Mouse (Mus musculus): Measurements from ENCODE around the gene Taf1d. TPM values are rescaled to one million over a fixed set of nuclear protein-coding genes. Genes with fewer than 3 reads are reported as not detected.
"Not testable (repeated sequence)": the region's sequence is repeated elsewhere in the genome, so short reads cannot be mapped to it uniquely, and the experiment has no call there.

Gene Taf1d
- polyA plus RNA-seq, 1 experiment from 2014 or later: 44.0 TPM

DNA sequence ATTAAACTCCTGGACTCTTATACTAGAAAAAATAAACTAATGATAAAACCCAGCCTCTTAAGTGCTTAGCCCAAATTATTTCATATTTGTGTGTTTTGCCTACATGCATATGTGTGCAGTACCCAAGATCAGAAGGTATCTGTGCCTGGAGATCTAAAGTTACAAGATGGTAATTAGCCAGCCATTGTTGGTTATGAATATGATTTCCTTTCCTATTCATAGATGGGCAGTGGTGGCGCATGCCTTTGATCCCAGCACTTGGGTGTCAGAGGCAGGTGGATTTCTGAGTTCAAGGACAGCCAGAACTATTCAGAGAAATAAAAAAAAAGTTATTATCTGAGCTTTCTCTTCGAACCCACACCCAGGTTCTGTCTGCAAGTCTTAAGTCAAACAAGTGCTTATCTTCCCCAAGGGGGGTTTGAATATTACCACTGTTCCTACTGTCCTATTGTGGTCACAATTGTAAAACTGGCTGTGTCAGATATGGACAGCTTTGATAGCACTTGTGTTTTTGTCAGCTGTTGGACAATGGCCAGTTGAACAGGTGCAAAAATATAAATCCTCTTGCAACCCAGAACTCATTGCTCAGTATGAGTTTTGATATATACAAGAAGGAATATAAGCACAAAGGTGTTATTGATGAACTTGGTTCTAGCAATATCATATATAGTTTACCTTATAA lies 6.2 kb downstream of the Taf1d start:
- WGBS: 94% methylated on average over 2 of the region's 2 CpGs
- DNase-seq: no peak

DNA sequence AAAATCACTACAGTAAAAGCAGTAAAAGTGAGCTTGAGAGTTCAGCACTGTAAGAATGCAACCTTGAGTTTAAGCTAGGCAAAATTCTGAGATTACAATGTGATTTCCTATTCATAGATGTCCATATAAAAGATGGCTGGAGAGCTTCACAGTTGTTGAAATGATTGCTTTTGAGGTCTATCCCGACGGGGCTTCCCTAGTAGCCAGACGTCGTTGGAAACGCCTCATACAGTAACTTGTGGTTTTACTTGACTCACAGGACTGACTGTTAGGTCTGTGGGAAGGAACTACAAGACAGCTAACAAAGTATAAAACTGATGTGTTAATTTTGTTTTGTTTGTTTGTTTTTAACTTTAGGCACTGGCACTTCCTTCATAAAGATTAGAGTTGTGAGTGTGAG lies 7.6 kb downstream of the Taf1d start:
- Histone ChIP-seq H3K4me2 (ENCODE audit: low read length) (no peak overlapping the region), H3K36me3 (ENCODE audit: control insufficient read depth, insufficient read depth, low read length) (peaks cover 88% of the 10 kb centered on the region), H3K27me3 (ENCODE audit: control insufficient read depth, insufficient read depth, low read length) (no peaks in the 10 kb centered on the region), H3K9ac (replicated peaks; ENCODE audit: low read length) (no peak overlapping the region), H3K27ac (replicated peaks; ENCODE audit: low read depth, low read length) (no peak overlapping the region), H3K4me1 (ENCODE audit: control insufficient read depth, insufficient read depth, low read length) (peaks cover 7% of the 10 kb centered on the region; the same call in 1 of the 2 replicates), H3K4me3 (replicated peaks; ENCODE audit: low read depth, low read length) (no peak overlapping the region), H3K9me3 (ENCODE audit: control insufficient read depth, low read length) (no peaks in the 10 kb centered on the region)
- 93% methylated on average over 5 of the region's 5 CpGs for WGBS
- ATAC-seq (ENCODE audit: low FRiP score, low TSS enrichment): no peak
- no peak for DNase-seq

More for the DNA sequence above, 6.2 kb downstream of the Taf1d start:
- Histone ChIP-seq H3K36me3 (ENCODE audit: control insufficient read depth, insufficient read depth, low read length) (peaks cover 81% of the 10 kb centered on the region), H3K9me3 (ENCODE audit: control insufficient read depth, low read length) (no peaks in the 10 kb centered on the region), H3K9ac (replicated peaks; ENCODE audit: low read length) (no peak overlapping the region), H3K4me3 (replicated peaks; ENCODE audit: low read depth, low read length) (no peak overlapping the region), H3K4me2 (ENCODE audit: low read length) (no peak overlapping the region), H3K27ac (replicated peaks; ENCODE audit: low read depth, low read length) (no peak overlapping the region), H3K4me1 (ENCODE audit: control insufficient read depth, insufficient read depth, low read length) (peaks cover 18% of the 10 kb centered on the region), H3K27me3 (ENCODE audit: control insufficient read depth, insufficient read depth, low read length) (no peaks in the 10 kb centered on the region)
- ATAC-seq (ENCODE audit: low FRiP score, low TSS enrichment): no peak

DNA sequence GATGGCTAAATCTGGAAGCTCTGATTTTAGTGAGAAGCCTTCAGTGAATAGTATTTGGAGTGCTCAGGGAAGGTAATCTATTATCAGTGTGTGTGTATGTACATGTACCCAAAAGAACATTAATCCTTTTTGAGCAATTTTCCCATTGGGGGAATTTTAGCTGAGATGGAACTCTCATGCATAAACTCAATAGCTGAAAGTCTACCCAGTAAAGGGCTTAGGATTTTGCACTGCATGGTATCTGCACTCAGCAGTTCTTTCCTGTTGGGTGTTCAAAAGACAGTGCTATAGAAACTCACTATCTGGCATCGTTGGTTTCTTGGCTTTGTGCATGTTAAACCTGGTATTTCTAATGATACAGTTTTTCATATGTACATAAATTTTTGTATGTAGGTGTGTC lies 8.6 kb downstream of the Taf1d start:
- DNase-seq (no peak), ATAC-seq (ENCODE audit: low FRiP score, low TSS enrichment) (no peak)
- no peak overlapping the region for H3K4me3 ChIP-seq (replicated peaks; ENCODE audit: low read depth, low read length)
- no peak overlapping the region for H3K9ac ChIP-seq (replicated peaks; ENCODE audit: low read length)
- no peak overlapping the region for H3K4me2 ChIP-seq (ENCODE audit: low read length)
- no peaks in the 10 kb centered on the region for H3K27me3 ChIP-seq (ENCODE audit: control insufficient read depth, insufficient read depth, low read length)
- 98% methylated on average over 1 of the region's 1 CpGs for WGBS
- no peaks in the 10 kb centered on the region for H3K4me1 ChIP-seq (ENCODE audit: control insufficient read depth, insufficient read depth, low read length)
- H3K36me3 ChIP-seq (ENCODE audit: control insufficient read depth, insufficient read depth, low read length): peaks cover 79% of the 10 kb centered on the region
- no peak overlapping the region for H3K27ac ChIP-seq (replicated peaks; ENCODE audit: low read depth, low read length)
- no peaks in the 10 kb centered on the region for H3K9me3 ChIP-seq (ENCODE audit: control insufficient read depth, low read length)

DNA sequence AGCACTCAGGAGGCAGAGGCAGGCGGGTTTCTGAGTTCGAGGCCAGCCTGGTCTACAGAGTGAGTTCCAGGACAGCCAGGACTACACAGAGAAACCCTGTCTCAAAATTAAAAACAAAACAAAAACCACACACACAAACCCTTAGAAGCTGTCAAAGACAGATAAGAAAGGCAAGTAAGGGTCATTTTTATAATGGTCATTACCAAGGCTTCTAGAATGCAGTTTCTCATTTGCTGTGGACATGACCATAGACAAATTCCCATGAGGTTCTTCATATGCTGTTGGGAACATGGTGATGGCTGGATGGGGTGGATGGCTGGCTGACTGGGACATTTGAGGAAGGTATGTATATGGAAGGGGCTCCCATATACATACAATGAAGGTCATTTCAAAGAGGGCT lies 10.3 kb downstream of the Taf1d start:
- H3K4me1 ChIP-seq (ENCODE audit: control insufficient read depth, insufficient read depth, low read length); H3K4me2 ChIP-seq (ENCODE audit: low read length); DNase-seq; H3K9me3 ChIP-seq (ENCODE audit: control insufficient read depth, low read length); ATAC-seq (ENCODE audit: low FRiP score, low TSS enrichment); H3K27ac ChIP-seq (replicated peaks; ENCODE audit: low read depth, low read length); H3K4me3 ChIP-seq (replicated peaks; ENCODE audit: low read depth, low read length); H3K9ac ChIP-seq (replicated peaks; ENCODE audit: low read length); H3K27me3 ChIP-seq (ENCODE audit: control insufficient read depth, insufficient read depth, low read length): not testable (repeated sequence)
- peaks cover 68% of the 10 kb centered on the region for H3K36me3 ChIP-seq (ENCODE audit: control insufficient read depth, insufficient read depth, low read length)
- 96% methylated on average over 2 of the region's 2 CpGs for WGBS

DNA sequence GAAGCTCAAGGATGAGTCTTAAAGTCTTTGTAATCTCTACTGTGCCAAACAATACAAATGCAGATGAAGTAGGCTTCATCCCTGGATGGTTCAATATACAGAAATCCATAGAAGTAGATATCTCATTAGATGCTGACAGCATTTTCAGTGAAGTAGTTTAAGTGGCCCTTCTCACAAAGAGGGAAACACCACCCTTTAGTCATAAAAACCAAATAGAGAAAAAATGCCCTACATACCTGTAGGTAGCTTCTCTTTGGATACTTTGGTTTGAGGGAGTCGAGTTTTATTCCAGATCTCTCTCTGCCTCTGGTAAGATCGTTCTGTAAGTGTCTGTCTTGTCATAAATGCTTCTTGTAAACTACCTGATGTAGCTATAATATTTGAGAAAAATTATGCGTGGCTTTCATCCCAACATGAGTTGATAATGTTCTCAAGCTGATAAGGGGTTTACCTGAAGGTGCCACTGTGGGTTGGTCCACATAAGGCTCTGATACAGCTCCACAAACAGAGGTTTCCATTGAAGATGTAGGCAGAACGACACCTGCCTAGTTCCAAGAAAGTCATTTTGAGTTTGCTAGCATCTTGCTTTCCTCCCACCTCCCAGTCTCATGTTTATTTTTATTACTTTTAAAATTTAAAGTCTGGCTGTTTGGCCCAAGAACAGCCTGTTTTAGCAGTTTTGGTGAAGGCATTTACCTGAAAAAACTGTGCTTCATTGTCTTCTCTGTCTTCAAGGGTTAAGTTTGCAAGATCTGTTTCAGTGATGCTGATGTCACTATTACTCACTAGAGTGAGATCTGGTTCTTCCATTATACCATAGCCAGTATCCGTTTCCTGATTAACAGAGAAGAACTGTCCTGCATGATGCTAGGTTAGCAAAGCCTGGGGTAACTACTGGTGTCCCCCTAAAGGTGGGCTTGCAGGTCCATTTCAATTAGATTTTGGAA lies 11.5 kb downstream of the Taf1d start:
- H3K4me2 ChIP-seq (ENCODE audit: low read length): no peak overlapping the region
- H3K27me3 ChIP-seq (ENCODE audit: control insufficient read depth, insufficient read depth, low read length): no peaks in the 10 kb centered on the region
- no peaks in the 10 kb centered on the region for H3K4me1 ChIP-seq (ENCODE audit: control insufficient read depth, insufficient read depth, low read length)
- no peak overlapping the region for H3K4me3 ChIP-seq (replicated peaks; ENCODE audit: low read depth, low read length)
- H3K9me3 ChIP-seq (ENCODE audit: control insufficient read depth, low read length): no peaks in the 10 kb centered on the region
- no peak overlapping the region for H3K27ac ChIP-seq (replicated peaks; ENCODE audit: low read depth, low read length)
- H3K9ac ChIP-seq (replicated peaks; ENCODE audit: low read length): no peak overlapping the region
- ATAC-seq (ENCODE audit: low FRiP score, low TSS enrichment) (no peak), DNase-seq (no peak)
- 71% methylated on average over 5 of the region's 5 CpGs for WGBS
- H3K36me3 ChIP-seq (ENCODE audit: control insufficient read depth, insufficient read depth, low read length): peaks cover 68% of the 10 kb centered on the region

DNA sequence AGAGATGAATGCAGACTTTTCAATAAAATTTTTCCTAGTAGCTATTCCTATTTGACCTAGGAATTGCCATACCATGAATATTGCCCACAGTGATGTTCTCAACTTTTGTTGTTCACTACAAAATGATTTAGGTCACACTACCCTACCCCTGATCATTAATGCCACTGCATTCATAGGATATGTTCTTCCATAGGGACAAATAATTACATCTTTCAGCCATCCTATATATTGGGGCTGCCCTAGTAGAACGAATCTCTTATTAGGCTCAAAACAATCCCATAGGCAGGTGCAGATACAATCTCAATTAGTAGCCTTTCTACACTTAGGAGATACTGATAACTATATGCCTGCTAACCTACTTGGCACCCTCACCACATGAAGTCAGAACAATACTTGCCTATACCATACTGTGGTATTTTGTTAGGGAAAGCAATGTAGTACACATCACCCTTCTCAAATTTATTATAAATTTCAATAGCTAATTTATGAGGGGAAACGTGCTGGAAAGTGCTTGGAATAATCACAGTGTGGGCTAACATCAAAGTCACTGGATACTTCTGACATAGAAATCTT lies 12.2 kb downstream of the Taf1d start:
- 85% methylated on average over 2 of the region's 2 CpGs for WGBS
- H3K27ac ChIP-seq (replicated peaks; ENCODE audit: low read depth, low read length): no peak overlapping the region
- DNase-seq (no peak), ATAC-seq (ENCODE audit: low FRiP score, low TSS enrichment) (no peak)
- no peaks in the 10 kb centered on the region for H3K9me3 ChIP-seq (ENCODE audit: control insufficient read depth, low read length)
- no peak overlapping the region for H3K4me3 ChIP-seq (replicated peaks; ENCODE audit: low read depth, low read length)
- H3K4me2 ChIP-seq (ENCODE audit: low read length): no peak overlapping the region
- H3K36me3 ChIP-seq (ENCODE audit: control insufficient read depth, insufficient read depth, low read length): peaks cover 67% of the 10 kb centered on the region
- no peaks in the 10 kb centered on the region for H3K27me3 ChIP-seq (ENCODE audit: control insufficient read depth, insufficient read depth, low read length)
- no peaks in the 10 kb centered on the region for H3K4me1 ChIP-seq (ENCODE audit: control insufficient read depth, insufficient read depth, low read length)
- no peak overlapping the region for H3K9ac ChIP-seq (replicated peaks; ENCODE audit: low read length)

DNA sequence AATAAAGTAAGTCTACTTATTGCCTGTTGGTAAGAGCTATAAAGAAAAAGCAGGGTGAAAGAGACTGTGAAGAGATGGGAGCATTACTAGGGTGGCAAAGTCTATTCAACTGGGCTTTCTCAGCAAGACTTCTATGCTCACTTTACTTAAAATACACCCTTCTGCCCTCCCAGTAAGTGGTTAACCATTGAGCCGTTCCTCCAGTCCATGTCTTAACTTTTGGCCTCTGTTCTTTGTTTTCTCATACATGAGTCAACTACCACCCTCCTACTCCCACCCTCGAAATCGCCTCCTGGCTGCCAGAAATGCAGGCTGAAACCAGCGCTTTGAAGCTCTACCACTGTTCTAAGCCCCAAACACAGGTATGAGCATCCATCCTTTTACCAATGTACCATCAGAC lies 31.8 kb downstream of the Taf1d start:
- H3K4me2 ChIP-seq (ENCODE audit: low read length): no peak overlapping the region
- ATAC-seq (ENCODE audit: low FRiP score, low TSS enrichment) (no peak), DNase-seq (no peak)
- WGBS: 95% methylated on average over 4 of the region's 4 CpGs
- H3K4me3 ChIP-seq (replicated peaks; ENCODE audit: low read depth, low read length): no peak overlapping the region
- H3K4me1 ChIP-seq (ENCODE audit: control insufficient read depth, insufficient read depth, low read length): no peaks in the 10 kb centered on the region
- H3K27ac ChIP-seq (replicated peaks; ENCODE audit: low read depth, low read length): no peak overlapping the region
- peaks cover 87% of the 10 kb centered on the region for H3K36me3 ChIP-seq (ENCODE audit: control insufficient read depth, insufficient read depth, low read length)
- H3K9ac ChIP-seq (replicated peaks; ENCODE audit: low read length): no peak overlapping the region
- H3K9me3 ChIP-seq (ENCODE audit: control insufficient read depth, low read length): no peaks in the 10 kb centered on the region
- H3K27me3 ChIP-seq (ENCODE audit: control insufficient read depth, insufficient read depth, low read length): no peaks in the 10 kb centered on the region

DNA sequence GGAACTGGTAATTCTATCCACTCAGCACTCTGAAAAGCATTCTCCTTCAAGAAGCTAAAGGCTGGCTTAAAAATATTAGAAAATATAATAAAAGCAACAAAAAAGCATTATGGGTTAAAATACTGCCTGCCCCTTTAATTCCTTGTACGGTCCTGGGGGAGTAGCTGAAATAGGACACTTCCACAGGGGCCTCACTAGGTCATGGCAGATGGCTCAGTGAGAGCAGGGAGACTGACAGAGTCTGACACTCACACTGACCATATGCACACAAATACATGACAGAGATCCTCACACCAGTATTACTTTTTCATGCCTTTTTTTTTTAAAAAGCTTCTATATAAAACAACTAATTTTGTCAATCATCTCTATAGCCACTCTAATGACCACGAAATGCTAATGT lies 43.9 kb downstream of the Taf1d start:
- Histone ChIP-seq H3K9me3 (ENCODE audit: control insufficient read depth, low read length) (no peaks in the 10 kb centered on the region), H3K27ac (replicated peaks; ENCODE audit: low read depth, low read length) (no peak overlapping the region), H3K27me3 (ENCODE audit: control insufficient read depth, insufficient read depth, low read length) (no peaks in the 10 kb centered on the region), H3K4me2 (ENCODE audit: low read length) (no peak overlapping the region), H3K36me3 (ENCODE audit: control insufficient read depth, insufficient read depth, low read length) (peaks cover 59% of the 10 kb centered on the region), H3K4me1 (ENCODE audit: control insufficient read depth, insufficient read depth, low read length) (no peaks in the 10 kb centered on the region), H3K9ac (replicated peaks; ENCODE audit: low read length) (no peak overlapping the region), H3K4me3 (replicated peaks; ENCODE audit: low read depth, low read length) (no peak overlapping the region)
- DNase-seq (no peak), ATAC-seq (ENCODE audit: low FRiP score, low TSS enrichment) (no peak)
- WGBS: 84% methylated on average over 2 of the region's 2 CpGs

All from midbrain, embryonic 14.5 days (tissue).